In the genomic region with DNA sequence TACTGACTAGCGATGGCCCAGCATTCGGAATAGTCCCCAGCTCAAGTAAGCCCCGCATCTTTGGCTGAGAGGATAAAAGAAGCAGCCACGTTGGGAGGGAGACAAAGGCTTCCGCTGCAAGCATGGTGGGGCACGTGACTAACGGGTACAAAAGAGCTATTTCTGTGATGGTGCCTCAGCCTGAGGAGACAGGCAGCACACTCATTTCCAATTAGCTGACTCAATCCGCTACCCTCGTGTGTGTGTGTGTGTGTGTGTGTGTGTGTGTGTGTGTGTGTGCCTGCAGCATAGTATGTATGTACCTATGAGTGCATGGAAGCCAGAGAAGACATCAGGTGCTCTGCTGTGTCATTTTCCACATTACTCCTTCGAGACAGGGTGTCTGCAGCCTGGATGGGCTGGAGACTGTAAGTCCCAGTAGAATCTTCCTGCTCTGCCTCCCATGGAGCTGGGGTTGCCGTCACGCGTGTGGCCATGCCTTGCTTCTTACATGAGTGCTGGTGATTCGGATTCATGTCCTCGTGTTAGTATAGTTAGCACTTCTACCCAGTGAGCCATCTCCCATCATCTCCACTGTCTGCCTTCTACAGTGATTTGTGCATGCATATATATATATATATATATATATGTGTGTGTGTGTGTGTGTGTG, we compare ENCODE assay signal across 10 mouse cellular contexts. TPM values are rescaled to one million over a fixed set of nuclear protein-coding genes. Genes with fewer than 3 reads are reported as not detected.
A peak's percentile ranks its signal among the peaks of the same experiment; 100 is the strongest.
DNase-seq lines count a peak whose midpoint lies in the region; ATAC-seq and TF ChIP-seq lines count a peak whose summit lies in the region.
"Had no signal": no experiment of that assay in that cellular context is flagged by ENCODE, and none has a peak within 500 bp of the region (broad histone marks: within the 10 kb centered on the region; RNA-seq: fewer than 3 reads in every experiment).

No protein-coding gene starts in this region.

- no peak overlapping the region for H3K4me2 ChIP-seq in embryonic facial prominence, embryonic 11.5 days (ENCODE audit: low read depth, low read length)
- 0 out of 2 replicates have a peak overlapping the region, but pooled peaks have one; percentile 7 for H3K4me2 ChIP-seq in hindbrain, postnatal 0 days (ENCODE audit: low read depth, low read length)
- peak overlapping the region; percentile 17; the same call in 1 of the 2 replicates for H3K4me2 ChIP-seq in midbrain, embryonic 14.5 days (ENCODE audit: low read length)
- no peak overlapping the region for H3K4me2 ChIP-seq in kidney, embryonic 15.5 days

- no peak overlapping the region for H3K27ac ChIP-seq in embryonic facial prominence, embryonic 11.5 days (replicated peaks; ENCODE audit: low read depth, low read length)
- H3K27ac ChIP-seq in hindbrain, postnatal 0 days, result no peak overlapping the region
- H3K27ac ChIP-seq in midbrain, embryonic 14.5 days (replicated peaks; ENCODE audit: low read depth, low read length), result peak overlapping the region; percentile 52
- H3K27ac ChIP-seq in kidney, embryonic 15.5 days, result no peak overlapping the region
- H3K27ac ChIP-seq: macrophage had no signal

- no peak overlapping the region for H3K9ac ChIP-seq in embryonic facial prominence, embryonic 11.5 days (replicated peaks; ENCODE audit: low read length)
- no peak overlapping the region for H3K9ac ChIP-seq in hindbrain, postnatal 0 days (replicated peaks; ENCODE audit: low read length)
- peak overlapping the region; percentile 23; the same call in 1 of the 2 replicates for H3K9ac ChIP-seq in midbrain, embryonic 14.5 days (replicated peaks; ENCODE audit: low read length)
- no peak overlapping the region for H3K9ac ChIP-seq in kidney, embryonic 15.5 days

- H3K4me3 ChIP-seq in embryonic facial prominence, embryonic 11.5 days (ENCODE audit: low read depth, low read length), result no peak overlapping the region
- no peak overlapping the region for H3K4me3 ChIP-seq in hindbrain, postnatal 0 days (ENCODE audit: low read length)
- no peak overlapping the region for H3K4me3 ChIP-seq in midbrain, embryonic 14.5 days (replicated peaks; ENCODE audit: low read depth, low read length)
- no peak overlapping the region for H3K4me3 ChIP-seq in kidney, embryonic 15.5 days (replicated peaks)

- DNase-seq in embryonic facial prominence, embryonic 11.5 days (ENCODE audit: low spot score), result peak; percentile 25
- peak; percentile 51 for DNase-seq in hindbrain, postnatal 0 days (ENCODE audit: low spot score)
- DNase-seq in midbrain, embryonic 14.5 days, result peak; percentile 81
- no peak for DNase-seq in kidney, postnatal 14 days
- DNase-seq in gastrocnemius, postnatal 36 days, result no peak
- no peak for DNase-seq in kidney, adult 18-20 months

- intact Hi-C loops in gastrocnemius, postnatal 36 days (cut with DNase I), result no loop called here

- TF ChIP-seq CTCF in hindbrain, postnatal 0 days (IDR thresholded peaks at IDR 0.05; ENCODE audit: low read depth), result no peak

- 76% methylated on average over 15 of the region's 15 CpGs for WGBS in embryonic facial prominence, embryonic 11.5 days
- 50% methylated on average over 15 of the region's 15 CpGs for WGBS in hindbrain, postnatal 0 days
- 44% methylated on average over 15 of the region's 15 CpGs for WGBS in midbrain, embryonic 14.5 days
- 83% methylated on average over 15 of the region's 15 CpGs for WGBS in kidney, embryonic 15.5 days

- H3K4me1 ChIP-seq in embryonic facial prominence, embryonic 11.5 days (ENCODE audit: control insufficient read depth, insufficient read depth, low read length), result no peaks in the 10 kb centered on the region
- H3K4me1 ChIP-seq in hindbrain, postnatal 0 days (ENCODE audit: insufficient read depth, low read length), result peaks cover 11% of the 10 kb centered on the region; the same call in 1 of the 2 replicates
- H3K4me1 ChIP-seq in midbrain, embryonic 14.5 days (ENCODE audit: control insufficient read depth, insufficient read depth, low read length), result peaks cover 3% of the 10 kb centered on the region
- H3K4me1 ChIP-seq in kidney, embryonic 15.5 days, result no peaks in the 10 kb centered on the region

- ATAC-seq in CD4-positive, CD25-positive, alpha-beta regulatory T cell, adult 4 months, result peak; percentile 84
- no peak for ATAC-seq in embryonic facial prominence, embryonic 11.5 days (replicated peaks; ENCODE audit: insufficient number of reproducible peaks, low FRiP score, low TSS enrichment, low read depth)
- peak; percentile 89 for ATAC-seq in hindbrain, postnatal 0 days
- ATAC-seq in midbrain, embryonic 14.5 days (ENCODE audit: low FRiP score, low TSS enrichment), result peak; percentile 86
- no peak for ATAC-seq in kidney, embryonic 15.5 days (replicated peaks; ENCODE audit: low FRiP score)

- no peaks in the 10 kb centered on the region for H3K36me3 ChIP-seq in embryonic facial prominence, embryonic 11.5 days (replicated peaks; ENCODE audit: control insufficient read depth, insufficient read depth, low read depth, low read length)
- H3K36me3 ChIP-seq in hindbrain, postnatal 0 days (ENCODE audit: insufficient read depth, low read length), result no peaks in the 10 kb centered on the region
- no peaks in the 10 kb centered on the region for H3K36me3 ChIP-seq in midbrain, embryonic 14.5 days (ENCODE audit: control insufficient read depth, insufficient read depth, low read length)
- H3K36me3 ChIP-seq in kidney, embryonic 15.5 days, result no peaks in the 10 kb centered on the region

- no peaks in the 10 kb centered on the region; the same call in 1 of the 2 replicates for H3K9me3 ChIP-seq in embryonic facial prominence, embryonic 11.5 days (replicated peaks; ENCODE audit: control insufficient read depth, low read length)
- H3K9me3 ChIP-seq in hindbrain, postnatal 0 days (ENCODE audit: low read length), result no peaks in the 10 kb centered on the region
- H3K9me3 ChIP-seq in midbrain, embryonic 14.5 days (ENCODE audit: control insufficient read depth, low read length), result no peaks in the 10 kb centered on the region
- H3K9me3 ChIP-seq in kidney, embryonic 15.5 days (replicated peaks), result no peaks in the 10 kb centered on the region

- H3K27me3 ChIP-seq in embryonic facial prominence, embryonic 11.5 days (ENCODE audit: control insufficient read depth, insufficient read depth, low read length), result no peaks in the 10 kb centered on the region
- H3K27me3 ChIP-seq in hindbrain, postnatal 0 days (ENCODE audit: insufficient read depth, low read length), result no peaks in the 10 kb centered on the region
- no peaks in the 10 kb centered on the region for H3K27me3 ChIP-seq in midbrain, embryonic 14.5 days (ENCODE audit: control insufficient read depth, insufficient read depth, low read length)
- H3K27me3 ChIP-seq in kidney, embryonic 15.5 days, result no peaks in the 10 kb centered on the region

RNA-seq across cellular contexts. Expression of gene Ppm1l, which starts 41.9 kb away (rescaled TPM):
- 1 to 10 TPM; 4.4 to 6.9 TPM for polyA plus RNA-seq in CD4-positive, CD25-positive, alpha-beta regulatory T cell, adult 4 months (2017; shearing (Covaris generic))
- 9.3 and 10.4 TPM in 2 replicates for polyA plus RNA-seq in embryonic facial prominence, embryonic 11.5 days (2014; fragmentation: Nextera tagmentation; extraction: Ambion mirVana)
- 31.6 and 31.7 TPM in 2 replicates for total RNA-seq in hindbrain, postnatal 0 days (2014; rRNA removed)
- 16.7 and 20.3 TPM in 2 replicates for polyA plus RNA-seq in hindbrain, postnatal 0 days (2015; fragmentation: Nextera tagmentation; extraction: Ambion mirVana)
- 20.4 and 26.2 TPM in 2 replicates for polyA plus RNA-seq in midbrain, embryonic 14.5 days (2014; fragmentation: Nextera tagmentation; extraction: Ambion mirVana)
- 6.2 and 6.8 TPM in 2 replicates for polyA plus RNA-seq in kidney, embryonic 15.5 days (2015; fragmentation: Nextera tagmentation; extraction: Ambion mirVana)
- total RNA-seq in gastrocnemius, postnatal 36 days (2021), result 10 to 100 TPM; 71.0 to 77.5 TPM

RNA-seq across cellular contexts. Expression of gene Arl14, which starts 52.6 kb away (rescaled TPM):
- not detected for polyA plus RNA-seq in CD4-positive, CD25-positive, alpha-beta regulatory T cell, adult 4 months (2017; shearing (Covaris generic))
- polyA plus RNA-seq in embryonic facial prominence, embryonic 11.5 days (2014; fragmentation: Nextera tagmentation; extraction: Ambion mirVana), result not detected in 2 replicates
- not detected in 2 replicates for total RNA-seq in hindbrain, postnatal 0 days (2014; rRNA removed)
- polyA plus RNA-seq in hindbrain, postnatal 0 days (2015; fragmentation: Nextera tagmentation; extraction: Ambion mirVana), result not detected in 2 replicates
- polyA plus RNA-seq in midbrain, embryonic 14.5 days (2014; fragmentation: Nextera tagmentation; extraction: Ambion mirVana), result not detected in 2 replicates
- 0.14 and 0.26 TPM in 2 replicates for polyA plus RNA-seq in kidney, embryonic 15.5 days (2015; fragmentation: Nextera tagmentation; extraction: Ambion mirVana)
- not detected for total RNA-seq in gastrocnemius, postnatal 36 days (2021)
- polyA plus RNA-seq: heart, embryonic 16.5 days; macrophage had no signal

Comparison
In these comparisons a context has a peak if more than half of its experiments do, and no peak if none do; other contexts are left out.
1. ATAC-seq: peak in CD4-positive, CD25-positive, alpha-beta regulatory T cell, adult 4 months (single experiment), hindbrain, postnatal 0 days (single experiment) and midbrain, embryonic 14.5 days (single experiment); none in embryonic facial prominence, embryonic 11.5 days (single experiment) and kidney, embryonic 15.5 days (single experiment).
2. DNase-seq: peak in embryonic facial prominence, embryonic 11.5 days (single experiment), hindbrain, postnatal 0 days (single experiment) and midbrain, embryonic 14.5 days (single experiment); none in kidney, postnatal 14 days (single experiment), gastrocnemius, postnatal 36 days (0 of 2) and kidney, adult 18-20 months (single experiment).
3. H3K4me2 ChIP-seq: peak in hindbrain, postnatal 0 days (single experiment) and midbrain, embryonic 14.5 days (single experiment); none in embryonic facial prominence, embryonic 11.5 days (single experiment) and kidney, embryonic 15.5 days (single experiment).